ENCODE assay signal across 8 mouse cellular contexts in genomic region chr13:112259398-112259797, GRCm38 (mm10). TPM values are rescaled to one million over a fixed set of nuclear protein-coding genes. Genes with fewer than 3 reads are reported as not detected.
A peak's percentile ranks its signal among the peaks of the same experiment; 100 is the strongest.
DNase-seq lines count a peak whose midpoint lies in the region; ATAC-seq and TF ChIP-seq lines count a peak whose summit lies in the region.

No protein-coding gene starts in this region.

- H3K9ac ChIP-seq in liver, embryonic 16.5 days (ENCODE audit: low read depth, low read length): no peak overlapping the region
- H3K9ac ChIP-seq in neural tube, embryonic 14.5 days (replicated peaks; ENCODE audit: low read depth, low read length): no peak overlapping the region
- H3K9ac ChIP-seq in stomach, postnatal 0 days (ENCODE audit: low read length): no peak overlapping the region

- no peaks in the 10 kb centered on the region for H3K9me3 ChIP-seq in liver, embryonic 16.5 days (replicated peaks; ENCODE audit: control insufficient read depth, low read length)
- no peaks in the 10 kb centered on the region for H3K9me3 ChIP-seq in neural tube, embryonic 14.5 days (ENCODE audit: control insufficient read depth, low read length)
- H3K9me3 ChIP-seq in stomach, postnatal 0 days (ENCODE audit: control insufficient read depth, low read length): no peaks in the 10 kb centered on the region

- WGBS in liver, embryonic 16.5 days (ENCODE audit: insufficient replicate concordance): 42% methylated on average over 2 of the region's 2 CpGs
- 52% methylated on average over 2 of the region's 2 CpGs for WGBS in neural tube, embryonic 14.5 days
- WGBS in stomach, postnatal 0 days: 20% methylated on average over 2 of the region's 2 CpGs

- no peaks in the 10 kb centered on the region for H3K36me3 ChIP-seq in liver, embryonic 16.5 days (ENCODE audit: control insufficient read depth, insufficient read depth)
- no peaks in the 10 kb centered on the region for H3K36me3 ChIP-seq in neural tube, embryonic 14.5 days (ENCODE audit: control insufficient read depth, insufficient read depth, low read length)
- H3K36me3 ChIP-seq in stomach, postnatal 0 days (ENCODE audit: control insufficient read depth, insufficient read depth, low read length): no peaks in the 10 kb centered on the region

- intact Hi-C loops in heart, postnatal 10 days (cut with DNase I): loop anchor here (1.0 to 10.0 kb wide), 4 partner anchors 172 to 471 kb away; no protein-coding TSS in a partner anchor

- DNase-seq in brain, embryonic 14.5 days (ENCODE audit: low read depth): peak; percentile 81
- peak; percentile 81 for DNase-seq in heart, postnatal 10 days
- DNase-seq in kidney, postnatal 36 days: peak; percentile 69 to 82
- peak; percentile 78 for DNase-seq in stomach, postnatal 0 days (ENCODE audit: low spot score)

- H3K4me1 ChIP-seq in liver, embryonic 16.5 days (ENCODE audit: control insufficient read depth, low read depth, low read length): peaks cover 3% of the 10 kb centered on the region; the same call in 1 of the 2 replicates
- no peaks in the 10 kb centered on the region for H3K4me1 ChIP-seq in neural tube, embryonic 14.5 days (ENCODE audit: control insufficient read depth, insufficient read depth, low read length)
- H3K4me1 ChIP-seq in stomach, postnatal 0 days (replicated peaks; ENCODE audit: control insufficient read depth, insufficient read depth): no peaks in the 10 kb centered on the region

- no peak for TF ChIP-seq POLR2A in brain, embryonic 14.5 days (IDR thresholded peaks at IDR 0.05; ENCODE audit: borderline replicate concordance, extremely low read depth, insufficient read depth, insufficient read length, poor library complexity, severe bottlenecking)

- TF ChIP-seq EP300 in stomach, postnatal 0 days (optimal IDR thresholded peaks at IDR 0.05): no peak

- H3K27me3 ChIP-seq in liver, embryonic 16.5 days (ENCODE audit: control insufficient read depth, insufficient read depth, low read depth, low read length): no peaks in the 10 kb centered on the region
- H3K27me3 ChIP-seq in neural tube, embryonic 14.5 days (ENCODE audit: control insufficient read depth, insufficient read depth, low read length): no peaks in the 10 kb centered on the region
- H3K27me3 ChIP-seq in stomach, postnatal 0 days (ENCODE audit: control insufficient read depth, insufficient read depth, low read length): no peaks in the 10 kb centered on the region

- peak; percentile 90 for TF ChIP-seq CTCF in brain, embryonic 14.5 days (IDR thresholded peaks at IDR 0.05; ENCODE audit: borderline replicate concordance, extremely low read depth, insufficient read depth, insufficient read length)
- TF ChIP-seq CTCF in stomach, postnatal 0 days (IDR thresholded peaks at IDR 0.05; ENCODE audit: low read depth): peak; percentile 96

- ATAC-seq in CD4-positive, CD25-positive, alpha-beta regulatory T cell, adult 4 months: peak; percentile 99
- peak; percentile 86 for ATAC-seq in erythroblast, adult 5-6 weeks (replicated peaks; ENCODE audit: low FRiP score, poor library complexity, severe bottlenecking)
- ATAC-seq in liver, embryonic 16.5 days (ENCODE audit: low read depth): peak; percentile 67
- ATAC-seq in neural tube, embryonic 14.5 days (ENCODE audit: low read depth): peak; percentile 94
- ATAC-seq in stomach, postnatal 0 days (ENCODE audit: low FRiP score, low TSS enrichment): peak; percentile 93

- no peak overlapping the region for H3K27ac ChIP-seq in liver, embryonic 16.5 days (ENCODE audit: low read length)
- H3K27ac ChIP-seq in neural tube, embryonic 14.5 days (ENCODE audit: low read depth, low read length): no peak overlapping the region
- H3K27ac ChIP-seq in stomach, postnatal 0 days (replicated peaks): no peak overlapping the region

- no peak overlapping the region for H3K4me3 ChIP-seq in liver, embryonic 16.5 days (ENCODE audit: low read depth, low read length)
- H3K4me3 ChIP-seq in neural tube, embryonic 14.5 days (ENCODE audit: low read depth, low read length): no peak overlapping the region
- H3K4me3 ChIP-seq in stomach, postnatal 0 days (ENCODE audit: low read depth, low read length): no peak overlapping the region

- H3K4me2 ChIP-seq in liver, embryonic 16.5 days (ENCODE audit: low read depth, low read length): no peak overlapping the region
- H3K4me2 ChIP-seq in neural tube, embryonic 14.5 days (ENCODE audit: low read depth, low read length): no peak overlapping the region
- no peak overlapping the region for H3K4me2 ChIP-seq in stomach, postnatal 0 days (replicated peaks; ENCODE audit: low read depth)

RNA-seq across cellular contexts. Expression of gene Ankrd55, which starts 28.9 kb away (rescaled TPM):
- polyA plus RNA-seq in CD4-positive, CD25-positive, alpha-beta regulatory T cell, adult 4 months (2017; shearing (Covaris generic)): 10 to 100 TPM; 12.1 to 14.6 TPM
- polyA plus RNA-seq in brain, embryonic 14.5 days (2012; rRNA removed): 6.0 and 8.5 TPM in 2 replicates
- total RNA-seq in erythroblast, adult 5-6 weeks (2015; ENCODE audit: low replicate concordance): not detected in 2 replicates
- total RNA-seq in erythroblast, adult 5-6 weeks (2017; ENCODE audit: low replicate concordance): not detected in 2 replicates
- under 1 TPM; 0.14 to 0.20 TPM for total RNA-seq in heart, postnatal 10 days (2021)
- 0.19 and 0.26 TPM in 2 replicates for polyA plus RNA-seq in liver, embryonic 16.5 days (2015; fragmentation: Nextera tagmentation; extraction: Ambion mirVana)
- 8.8 and 15.1 TPM in 2 replicates for polyA plus RNA-seq in neural tube, embryonic 14.5 days (2014; fragmentation: Nextera tagmentation; extraction: Ambion mirVana)
- polyA plus RNA-seq in stomach, postnatal 0 days (2015; fragmentation: Nextera tagmentation; extraction: Ambion mirVana): 0.08 and 0.33 TPM in 2 replicates
